31 mouse cellular contexts compared by ENCODE assay signal in genomic region chr11:43144178-43144577, GRCm38 (mm10). TPM values are rescaled to one million over a fixed set of nuclear protein-coding genes. Genes with fewer than 3 reads are reported as not detected.
DNase-seq lines count a peak whose midpoint lies in the region; ATAC-seq and TF ChIP-seq lines count a peak whose summit lies in the region.
"Had no signal": no experiment of that assay in that cellular context is flagged by ENCODE, and none has a peak within 500 bp of the region (broad histone marks: within the 10 kb centered on the region; RNA-seq: fewer than 3 reads in every experiment).

No protein-coding gene starts in this region.

- no peaks in the 10 kb centered on the region for H3K27me3 ChIP-seq in CH12.LX (replicated peaks)
- H3K27me3 ChIP-seq in intestine, embryonic 15.5 days (replicated peaks): no peaks in the 10 kb centered on the region
- H3K27me3 ChIP-seq in intestine, postnatal 0 days (replicated peaks; ENCODE audit: control insufficient read depth, insufficient read depth, low read length): no peaks in the 10 kb centered on the region
- H3K27me3 ChIP-seq in stomach, embryonic 16.5 days (ENCODE audit: control insufficient read depth, insufficient read depth, low read length): no peaks in the 10 kb centered on the region
- H3K27me3 ChIP-seq: embryonic facial prominence, embryonic 13.5 days; embryonic facial prominence, embryonic 15.5 days; forebrain, embryonic 12.5 days; Patski had no signal

- TF ChIP-seq EP300 in CH12.LX (IDR thresholded peaks at IDR 0.05; ENCODE audit: low read length): peak; percentile 93

- DNase-seq in CH12.LX (ENCODE audit: extremely low read depth): peak; percentile 87
- no peak for DNase-seq in heart, postnatal 10 days
- DNase-seq in Muller cell, postnatal 12 days (ENCODE audit: inconsistent ontology term): no peak
- no peak for DNase-seq in adrenal gland, adult 18-20 months (ENCODE audit: low spot score in 2 of 2)
- no peak for DNase-seq in left cerebral cortex, postnatal 25 days (ENCODE audit: low spot score in 2 of 2)
- DNase-seq: adrenal gland, adult 2 months; adrenal gland, postnatal 10 days; adrenal gland, postnatal 25 days; B cell, adult 2 months; cerebellum, adult 11-12 months; cerebellum, adult 2 months; cerebellum, adult 9-10 months; cerebellum, postnatal 10 days; cerebellum, postnatal 25 days; embryo, embryonic 11 days had no signal

- H3K4me1 ChIP-seq in CH12.LX (ENCODE audit: control insufficient read depth in 1 of 2, insufficient read depth in 2 of 2): peaks cover 9 to 10% of the 10 kb centered on the region in 2 experiments
- H3K4me1 ChIP-seq in intestine, embryonic 15.5 days (replicated peaks): no peaks in the 10 kb centered on the region
- H3K4me1 ChIP-seq in intestine, postnatal 0 days (replicated peaks; ENCODE audit: control insufficient read depth, insufficient read depth, low read length): no peaks in the 10 kb centered on the region
- H3K4me1 ChIP-seq in stomach, embryonic 16.5 days (ENCODE audit: control insufficient read depth, insufficient read depth, low read length): no peaks in the 10 kb centered on the region
- H3K4me1 ChIP-seq: embryonic facial prominence, embryonic 13.5 days; embryonic facial prominence, embryonic 15.5 days; forebrain, embryonic 12.5 days had no signal

- WGBS in intestine, embryonic 15.5 days: 76% methylated on average over 1 of the region's 1 CpGs
- WGBS in intestine, postnatal 0 days: 76% methylated on average over 1 of the region's 1 CpGs
- 85% methylated on average over 1 of the region's 1 CpGs for WGBS in stomach, embryonic 16.5 days

- no peaks in the 10 kb centered on the region for H3K79me2 ChIP-seq in CH12.LX (replicated peaks; ENCODE audit: control insufficient read depth, extremely low read depth, insufficient read depth, poor library complexity, severe bottlenecking)

- no peak for TF ChIP-seq POLR2A in CH12.LX (IDR thresholded peaks at IDR 0.05; ENCODE audit: low read depth, low read length)

- peak overlapping the region; percentile 6 for H3K4me2 ChIP-seq in CH12.LX (ENCODE audit: insufficient read depth, low read depth, poor library complexity, severe bottlenecking)
- no peak overlapping the region for H3K4me2 ChIP-seq in intestine, embryonic 15.5 days (replicated peaks)
- H3K4me2 ChIP-seq in intestine, postnatal 0 days (replicated peaks; ENCODE audit: low read depth): no peak overlapping the region
- no peak overlapping the region for H3K4me2 ChIP-seq in stomach, embryonic 16.5 days (ENCODE audit: low read depth, low read length)
- H3K4me2 ChIP-seq: embryonic facial prominence, embryonic 13.5 days; embryonic facial prominence, embryonic 15.5 days; forebrain, embryonic 12.5 days had no signal

- intact Hi-C loops in heart, postnatal 10 days (cut with DNase I): no loop called here
- intact Hi-C loops in left cerebral cortex, postnatal 25 days (cut with DNase I): no loop called here

- no peak for TF ChIP-seq CTCF in CH12.LX (conservative IDR thresholded peaks at IDR 0.05 in 1 of 2, IDR thresholded peaks at IDR 0.05 in 1 of 2; ENCODE audit: low read depth in 2 of 2, low read length in 2 of 2)
- no peak for TF ChIP-seq CTCF in intestine, postnatal 0 days (IDR thresholded peaks at IDR 0.05; ENCODE audit: low read depth)

- no peak overlapping the region for H3K4me3 ChIP-seq in CH12.LX (replicated peaks in 1 of 3; ENCODE audit: low read depth in 2 of 3, low read length in 2 of 3, poor library complexity in 1 of 3)
- H3K4me3 ChIP-seq in intestine, embryonic 15.5 days (replicated peaks): no peak overlapping the region
- no peak overlapping the region for H3K4me3 ChIP-seq in intestine, postnatal 0 days (ENCODE audit: low read depth, low read length)
- no peak overlapping the region for H3K4me3 ChIP-seq in stomach, embryonic 16.5 days (replicated peaks; ENCODE audit: low read length)
- H3K4me3 ChIP-seq: embryonic facial prominence, embryonic 13.5 days; embryonic facial prominence, embryonic 15.5 days; erythroblast, embryonic 14.5 days; forebrain, embryonic 10.5 days; forebrain, embryonic 12.5 days had no signal

- H3K9ac ChIP-seq in CH12.LX (ENCODE audit: insufficient read depth, low read depth): no peak overlapping the region
- H3K9ac ChIP-seq in intestine, embryonic 15.5 days: no peak overlapping the region
- H3K9ac ChIP-seq in intestine, postnatal 0 days (ENCODE audit: low read depth, low read length): no peak overlapping the region
- H3K9ac ChIP-seq in stomach, embryonic 16.5 days (ENCODE audit: low read length): no peak overlapping the region
- H3K9ac ChIP-seq: embryonic facial prominence, embryonic 13.5 days; embryonic facial prominence, embryonic 15.5 days; forebrain, embryonic 12.5 days had no signal

- dilution Hi-C loops in CH12.LX (cut with MboI; ENCODE audit: extremely low pct_ligation_motif_present, extremely low pct_unique_long_range_greater_than_20kb, low sequenced_read_pairs): no loop called here

- no peak; the same call in 1 of the 2 replicates for TF ChIP-seq RAD21 in CH12.LX (IDR thresholded peaks at IDR 0.05; ENCODE audit: low read depth, low read length)

- no peaks in the 10 kb centered on the region for H3K36me3 ChIP-seq in CH12.LX (replicated peaks in 1 of 2; ENCODE audit: control insufficient read depth in 1 of 2, insufficient read depth in 1 of 2, low read length in 1 of 2)
- no peaks in the 10 kb centered on the region for H3K36me3 ChIP-seq in intestine, embryonic 15.5 days
- no peaks in the 10 kb centered on the region for H3K36me3 ChIP-seq in intestine, postnatal 0 days (ENCODE audit: control insufficient read depth, insufficient read depth)
- H3K36me3 ChIP-seq in stomach, embryonic 16.5 days (ENCODE audit: control insufficient read depth, insufficient read depth, low read length): no peaks in the 10 kb centered on the region
- H3K36me3 ChIP-seq: embryonic facial prominence, embryonic 13.5 days; embryonic facial prominence, embryonic 15.5 days; forebrain, embryonic 10.5 days; forebrain, embryonic 12.5 days had no signal

- H3K27ac ChIP-seq in CH12.LX (ENCODE audit: insufficient read depth, low read depth): no peak overlapping the region
- H3K27ac ChIP-seq in intestine, embryonic 15.5 days: no peak overlapping the region
- H3K27ac ChIP-seq in intestine, postnatal 0 days (ENCODE audit: low read depth, low read length): no peak overlapping the region
- no peak overlapping the region for H3K27ac ChIP-seq in stomach, embryonic 16.5 days (ENCODE audit: low read length)
- H3K27ac ChIP-seq: embryonic facial prominence, embryonic 13.5 days; embryonic facial prominence, embryonic 15.5 days; forebrain, embryonic 10.5 days; forebrain, embryonic 12.5 days had no signal

- peak; percentile 42 for ATAC-seq in intestine, embryonic 15.5 days
- ATAC-seq in intestine, postnatal 0 days: peak; percentile 92
- 0 out of 2 replicates have a peak, but pooled peaks have one; percentile 37 for ATAC-seq in stomach, embryonic 16.5 days (ENCODE audit: insufficient read depth, low FRiP score)
- ATAC-seq: activated CD4-positive, CD25-positive, alpha-beta regulatory T cell, adult 4 months; CD4-positive, CD25-positive, alpha-beta regulatory T cell, adult 4 months; forebrain, embryonic 14.5 days; forebrain, embryonic 16.5 days; Patski had no signal

- no peaks in the 10 kb centered on the region for H3K9me3 ChIP-seq in CH12.LX (replicated peaks; ENCODE audit: low read length)
- H3K9me3 ChIP-seq in intestine, embryonic 15.5 days: no peaks in the 10 kb centered on the region
- no peaks in the 10 kb centered on the region for H3K9me3 ChIP-seq in intestine, postnatal 0 days (ENCODE audit: control insufficient read depth)
- H3K9me3 ChIP-seq in stomach, embryonic 16.5 days (replicated peaks; ENCODE audit: control insufficient read depth, low read length): no peaks in the 10 kb centered on the region
- H3K9me3 ChIP-seq: embryonic facial prominence, embryonic 13.5 days; embryonic facial prominence, embryonic 15.5 days; forebrain, embryonic 10.5 days; forebrain, embryonic 12.5 days had no signal

- in situ Hi-C loops in CH12.LX (cut with MboI; ENCODE audit: low pct_ligation_motif_present, low pct_unique_long_range_greater_than_20kb, low sequenced_read_pairs): no loop called here

TF ChIP-seq in CH12.LX, 34 proteins besides CTCF, POLR2A, EP300 and RAD21 (continues in another document):
- TF ChIP-seq MYC (IDR thresholded peaks at IDR 0.05; ENCODE audit: low read depth, low read length): peak; percentile 76; the same call in 1 of the 2 replicates
- TF ChIP-seq SMC3 (IDR thresholded peaks at IDR 0.05; ENCODE audit: low read depth, low read length): peak; percentile 21; the same call in 1 of the 2 replicates
- TF ChIP-seq MAZ (IDR thresholded peaks at IDR 0.05; ENCODE audit: low read depth, low read length): peak; percentile 94
- TF ChIP-seq ETS1 (conservative IDR thresholded peaks at IDR 0.05; ENCODE audit: low read depth, low read length): peak; percentile 96
- TF ChIP-seq MXI1 (IDR thresholded peaks at IDR 0.05; ENCODE audit: low read depth, low read length): peak; percentile 53; the same call in 1 of the 2 replicates
- no peak for TF ChIP-seq POLR2AphosphoS2 (IDR thresholded peaks at IDR 0.05; ENCODE audit: low read depth, low read length)
- no peak for TF ChIP-seq CHD1 (IDR thresholded peaks at IDR 0.05; ENCODE audit: low read depth, low read length)
- peak; percentile 99 for TF ChIP-seq MEF2A (IDR thresholded peaks at IDR 0.05; ENCODE audit: borderline replicate concordance, low read depth, low read length)
- peak; percentile 58; the same call in 1 of the 2 replicates for TF ChIP-seq SIN3A (IDR thresholded peaks at IDR 0.05; ENCODE audit: low read length)
- no peak for TF ChIP-seq E2F4 (IDR thresholded peaks at IDR 0.05; ENCODE audit: insufficient replicate concordance, low read depth, low read length)
- TF ChIP-seq CHD2 (IDR thresholded peaks at IDR 0.05; ENCODE audit: low read length): no peak; the same call in 1 of the 2 replicates
- no peak for TF ChIP-seq UBTF (IDR thresholded peaks at IDR 0.05; ENCODE audit: low read depth, low read length)
- peak; percentile 83; the same call in 1 of the 2 replicates for TF ChIP-seq BHLHE40 (IDR thresholded peaks at IDR 0.05; ENCODE audit: low read depth, low read length)
- no peak for TF ChIP-seq ZC3H11A (IDR thresholded peaks at IDR 0.05; ENCODE audit: low read depth, low read length)
- TF ChIP-seq IRF4 (IDR thresholded peaks at IDR 0.05; ENCODE audit: low read depth, low read length): peak; percentile 96
- TF ChIP-seq ZMIZ1 (IDR thresholded peaks at IDR 0.05; ENCODE audit: low read depth, low read length): no peak

RNA-seq across cellular contexts. Expression of gene Atp10b, which starts 5.5 kb away (rescaled TPM):
- total RNA-seq in CH12.LX (2012; rRNA removed): not detected in 2 replicates
- not detected in 2 replicates for total RNA-seq in CH12.LX (2014; rRNA removed)
- 0.04 TPM in 1 of 2 replicates, not detected in the other for polyA plus RNA-seq in CH12.LX (2012; ENCODE audit: insufficient read length, low read depth)
- 2.0 and 2.3 TPM in 2 replicates for polyA plus RNA-seq in intestine, embryonic 15.5 days (2015; fragmentation: Nextera tagmentation; extraction: Ambion mirVana)
- polyA plus RNA-seq in intestine, postnatal 0 days (2015; fragmentation: Nextera tagmentation; extraction: Ambion mirVana): 3.2 and 3.3 TPM in 2 replicates
- polyA plus RNA-seq in stomach, embryonic 16.5 days (2015; fragmentation: Nextera tagmentation; extraction: Ambion mirVana): 4.7 and 6.3 TPM in 2 replicates
- not detected for total RNA-seq in heart, postnatal 10 days (2021)
- under 1 TPM; 0.03 to 0.06 TPM for total RNA-seq in adrenal gland, adult 18-20 months (2021)
- under 1 TPM; 0.80 to 0.89 TPM for total RNA-seq in left cerebral cortex, postnatal 25 days (2021)
- total RNA-seq: common myeloid progenitor, adult 5-6 weeks; ES-E14; MEL had no signal
- polyA plus RNA-seq: activated CD4-positive, CD25-positive, alpha-beta regulatory T cell, adult 4 months; adrenal gland, adult 2 months; CD4-positive, CD25-positive, alpha-beta regulatory T cell, adult 4 months; forebrain, embryonic 10.5 days; Patski had no signal

Comparison
In these comparisons a context has a peak if more than half of its experiments do, and no peak if none do; other contexts are left out.
1. ATAC-seq: peak in every context shown above with its lines; median percentile 92 in intestine, postnatal 0 days; 42 in intestine, embryonic 15.5 days; 37 in stomach, embryonic 16.5 days.